Mouse (Mus musculus) heart, postnatal 10 days (tissue): Measurements from ENCODE around the gene Xpr1. TPM values are rescaled to one million over a fixed set of nuclear protein-coding genes. Genes with fewer than 3 reads are reported as not detected.

ENCODE experiments used
- DNase-seq, 2 experiments: peaks; one replicate each; pipeline ENCODE4 v3.0.0; 2021
- intact Hi-C: fragments of 180-260 bp; cut with DNase I; formaldehyde crosslinking; loops from one replicate; pipeline ENCODE4 v1.15.1; 2025
- total RNA-seq, 2 experiments: library from RNA; stranded (reverse); gene quantifications; 2 replicates each; pipeline ENCODE4 v1.2.3; 2021

Xpr1 gene
- total RNA-seq, result 10 to 100 TPM; 38.5 to 39.0 TPM

DNA sequence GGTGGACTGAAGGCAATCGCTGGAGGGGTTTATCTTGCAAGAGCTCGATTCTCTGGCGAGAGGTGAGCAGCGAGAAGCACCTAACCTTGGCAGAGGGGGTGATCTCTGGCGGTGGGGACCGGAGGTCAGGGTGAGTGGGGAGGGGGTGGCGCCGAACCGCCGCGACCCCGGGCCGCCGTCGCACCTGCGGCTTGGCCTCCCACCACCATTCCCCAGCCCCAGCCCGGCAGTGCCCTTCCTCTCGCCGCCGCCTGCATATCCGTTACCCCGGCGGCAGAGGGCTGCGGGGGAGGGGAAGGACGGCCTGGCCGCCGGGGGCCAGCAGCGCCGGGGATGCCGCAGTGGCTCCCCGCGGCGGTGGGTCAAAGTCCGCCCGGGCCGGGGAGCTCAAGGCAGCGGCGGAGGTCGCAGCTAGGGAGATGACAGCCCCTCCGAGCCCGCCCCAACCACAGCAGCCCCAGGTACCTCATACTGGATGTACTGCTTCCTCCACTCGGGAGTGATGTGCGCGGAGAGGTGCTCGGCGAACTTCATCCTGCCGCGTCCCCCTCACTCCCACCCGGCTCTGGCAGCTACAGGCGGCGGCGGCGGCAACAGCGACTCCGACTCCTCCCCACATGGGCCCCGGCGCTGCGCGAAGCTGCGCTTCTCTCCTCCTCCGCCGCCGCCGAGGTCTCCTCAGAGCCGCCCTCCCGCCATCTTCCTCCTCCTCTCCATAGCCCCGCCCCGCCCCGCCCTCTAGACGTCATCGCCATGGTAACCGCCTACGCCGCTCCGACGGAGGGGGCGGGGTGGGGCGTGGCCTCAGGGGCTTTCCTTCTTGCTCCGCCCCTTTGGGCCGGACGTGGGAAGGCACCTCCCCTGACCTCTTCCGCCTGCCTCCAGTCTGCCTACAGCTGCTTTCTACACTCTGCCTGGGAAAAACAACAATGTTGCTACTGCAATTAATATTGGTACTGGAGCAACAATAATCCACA lies at the start of gene Xpr1:
TSS of gene Xpr1 (minus strand) at position 715 of the 977 bp plus-strand sequence.
- intact Hi-C loops, result loop anchor here (5.0 kb wide), 3 partner anchors 75 to 125 kb away; no protein-coding TSS in a partner anchor
- peak; percentile 95 to 96 for DNase-seq

DNA sequence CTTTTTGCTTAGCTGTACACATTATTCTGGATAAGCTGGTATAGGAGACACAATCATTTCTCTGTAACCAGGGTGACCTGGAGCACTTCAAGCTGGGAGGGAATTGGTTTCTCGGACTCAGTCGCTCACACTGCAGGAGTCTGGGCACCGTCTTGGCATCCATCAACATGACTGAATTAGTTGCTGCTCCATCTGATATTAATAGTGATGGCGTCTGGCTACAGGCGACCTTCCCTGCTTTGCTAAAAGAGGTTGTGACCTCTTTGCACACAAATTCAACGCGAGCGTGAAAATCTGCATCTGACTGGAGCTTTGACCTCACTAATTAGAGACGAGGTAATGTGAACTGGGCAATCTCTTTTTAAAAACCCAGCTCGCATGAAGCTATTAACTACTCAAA lies 46.2 kb upstream of the Xpr1 start:
- intact Hi-C loops, result no loop called here
- DNase-seq, result no peak

DNA sequence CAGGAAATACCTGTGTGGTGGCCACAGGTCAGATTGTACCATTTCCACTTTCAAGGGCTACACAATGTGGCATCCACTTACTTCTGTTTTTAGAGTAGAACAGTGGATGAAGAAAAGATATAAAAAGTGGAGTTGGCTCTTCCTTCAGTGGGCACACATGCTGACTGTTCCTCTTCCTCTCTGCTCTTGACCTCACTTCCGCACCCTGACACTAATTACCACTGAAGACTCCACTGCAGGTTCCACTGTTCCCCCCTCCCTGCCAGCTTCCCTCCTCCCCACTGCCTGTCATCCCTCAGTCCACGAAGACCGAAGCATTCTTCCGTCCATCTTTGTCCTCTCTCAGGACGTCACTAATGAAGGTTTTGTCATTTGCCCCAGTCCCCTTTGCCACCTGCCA lies 45.4 kb upstream of the Xpr1 start:
- no peak for DNase-seq
- intact Hi-C loops, result no loop called here

GRCm38 (mm10) chr1:155457532-155457931 lies 40.3 kb upstream of the Xpr1 start:
- intact Hi-C loops, result no loop called here
- no peak for DNase-seq

DNA sequence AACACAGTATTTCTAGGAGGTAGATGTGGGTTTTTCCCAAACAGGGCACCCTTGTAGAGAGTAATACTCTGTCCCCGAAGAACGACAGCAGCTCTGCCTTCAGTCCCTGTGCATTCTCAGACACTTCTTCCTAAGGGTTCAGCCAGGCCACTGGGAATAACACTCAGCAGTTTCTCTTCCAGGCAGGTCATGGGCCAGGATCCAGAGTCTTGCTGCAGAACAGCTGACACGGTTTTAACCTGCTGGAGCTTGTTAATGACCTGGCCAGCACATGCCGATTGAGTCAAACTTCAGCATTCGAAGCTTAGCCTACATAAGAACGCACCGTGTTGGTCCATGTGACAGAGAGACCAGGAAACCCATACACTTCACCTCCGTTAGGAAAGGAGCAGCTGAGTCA lies 36.0 kb upstream of the Xpr1 start:
- peak; percentile 54 to 58 for DNase-seq
- intact Hi-C loops, result no loop called here

GRCm38 (mm10) chr1:155448932-155449331 lies 31.7 kb upstream of the Xpr1 start:
- intact Hi-C loops, result no loop called here
- DNase-seq, result peak in 1 of 2 experiments; percentile 3

DNA sequence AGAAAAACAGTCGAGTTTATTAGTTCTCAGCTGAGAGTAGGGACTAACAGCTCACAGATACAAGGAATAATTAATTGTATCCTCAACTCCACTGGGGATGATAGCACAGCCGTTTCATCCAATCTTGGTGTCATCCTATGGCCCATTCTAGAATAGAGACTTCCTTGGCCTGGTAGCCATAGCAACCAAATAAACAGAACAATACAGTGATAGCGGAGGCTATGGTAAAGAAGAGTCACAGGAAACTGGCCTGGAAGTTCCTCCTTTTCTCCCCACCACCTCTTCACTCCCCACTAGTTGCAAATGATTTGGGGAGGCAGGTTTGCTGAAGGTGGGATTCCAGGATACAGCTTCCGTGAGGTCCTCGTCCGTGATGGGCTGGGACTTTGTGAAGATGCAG lies 30.1 kb upstream of the Xpr1 start:
- intact Hi-C loops, result no loop called here
- no peak for DNase-seq

- DNase-seq, result no peak
- intact Hi-C loops, result no loop called here
Observed at GRCm38 (mm10) chr1:155443115-155443514, 25.9 kb upstream of the Xpr1 start.

DNA sequence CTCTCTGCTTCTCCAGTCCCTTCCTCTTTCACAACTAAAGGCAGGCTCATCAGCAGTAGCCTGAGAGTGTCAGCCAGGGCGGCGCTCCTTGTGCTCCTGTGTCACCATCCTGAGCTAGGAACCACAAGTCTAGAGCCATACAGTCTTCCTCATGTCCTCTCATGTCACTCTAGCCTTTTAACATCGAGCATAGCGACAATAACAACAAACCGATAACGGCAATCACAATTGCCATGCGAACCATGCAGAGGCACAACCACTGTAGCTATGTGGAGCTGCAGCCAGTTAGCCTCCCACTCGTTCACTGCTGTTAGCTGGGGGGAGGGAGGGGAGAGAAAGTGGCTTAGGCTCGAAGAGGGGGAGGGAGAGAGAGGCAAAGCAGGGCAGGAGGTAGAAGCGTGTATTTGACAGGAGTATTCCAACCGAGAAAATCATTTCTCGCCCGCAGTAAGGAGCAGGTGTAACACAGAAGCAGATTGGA lies 25.3 kb upstream of the Xpr1 start:
- intact Hi-C loops, result no loop called here

GRCm38 (mm10) chr1:155439551-155439950 lies 22.3 kb upstream of the Xpr1 start:
- intact Hi-C loops, result no loop called here

More for the DNA sequence above, 25.3 kb upstream of the Xpr1 start:
- DNase-seq, result peak in 1 of 2 experiments; percentile 13

DNA sequence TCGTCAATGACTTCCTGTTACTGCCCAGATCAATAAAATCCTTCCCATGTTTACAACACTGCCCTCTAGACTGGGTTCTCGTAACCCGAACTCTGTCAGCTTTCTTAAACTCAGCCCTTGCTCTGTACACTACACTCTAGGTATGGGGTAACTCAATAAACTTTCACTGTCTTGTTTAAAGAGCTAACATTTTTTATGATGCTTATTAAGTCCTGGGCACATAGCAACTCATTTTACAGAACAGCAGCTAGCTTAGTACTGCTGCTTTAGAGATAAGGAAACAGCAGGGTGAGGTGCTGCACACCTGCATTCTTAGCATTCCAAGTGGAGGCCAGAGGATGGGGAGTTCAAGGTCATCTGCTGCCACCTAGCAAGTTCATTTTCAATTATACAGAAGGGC lies 21.3 kb upstream of the Xpr1 start:
- intact Hi-C loops, result no loop called here
- no peak for DNase-seq

More at GRCm38 (mm10) chr1:155439551-155439950, 22.3 kb upstream of the Xpr1 start:
- no peak for DNase-seq

DNA sequence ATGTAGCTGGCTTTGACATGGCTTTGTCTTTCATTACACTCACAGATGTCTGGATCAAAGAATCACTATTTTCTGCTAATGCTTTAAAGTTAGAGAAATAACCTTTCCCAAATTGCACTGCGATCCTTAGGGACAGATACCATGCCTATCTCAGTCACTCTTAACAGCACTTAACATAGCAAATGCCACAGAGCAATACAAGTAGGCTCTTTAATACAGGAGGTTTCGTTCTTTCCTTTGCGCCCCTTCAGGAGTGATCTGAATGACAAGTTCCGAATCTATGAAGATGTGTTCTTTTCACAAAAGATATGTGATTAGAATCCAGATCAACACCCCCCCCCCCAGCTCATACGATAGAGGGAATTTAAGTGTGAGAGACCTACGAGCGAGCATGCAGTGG lies 12.1 kb upstream of the Xpr1 start:
- intact Hi-C loops, result no loop called here

DNA sequence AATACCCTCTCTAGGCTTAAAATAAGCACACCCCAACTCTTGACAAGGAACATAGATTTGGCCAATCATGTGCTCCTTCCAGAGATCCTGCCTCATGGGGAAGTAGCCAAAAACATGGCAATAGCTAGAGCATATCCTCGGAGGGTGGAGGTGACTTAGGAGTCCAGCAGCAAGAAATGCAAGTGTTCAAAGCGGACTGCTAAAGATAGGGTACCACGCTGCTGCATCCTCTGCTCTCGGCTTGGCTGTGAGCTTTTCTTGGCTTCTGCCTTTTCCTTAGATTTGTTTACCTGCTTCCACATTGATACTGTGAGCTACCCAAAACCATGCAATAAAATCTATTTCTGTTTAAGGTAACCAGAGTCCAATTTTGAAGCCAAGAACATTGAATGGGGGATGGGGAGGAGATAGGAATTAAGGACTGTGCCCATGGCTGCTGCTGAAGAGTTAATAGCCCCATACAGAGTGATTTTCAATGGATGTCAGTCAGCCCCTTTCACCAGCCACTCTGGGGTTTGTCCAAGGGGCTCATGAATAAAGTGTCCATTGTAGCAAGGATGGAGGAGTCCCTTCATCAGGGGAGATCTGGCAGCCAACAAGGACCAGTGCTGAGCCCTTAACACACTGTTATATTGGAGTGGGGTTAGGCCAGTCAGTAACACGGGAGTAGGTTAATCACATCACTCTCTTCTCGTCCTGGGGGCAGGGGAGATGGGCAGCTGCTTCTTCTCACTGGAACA lies 10.1 kb upstream of the Xpr1 start:
- no peak for DNase-seq
- intact Hi-C loops, result no loop called here

More for the DNA sequence above, 12.1 kb upstream of the Xpr1 start:
- no peak for DNase-seq

DNA sequence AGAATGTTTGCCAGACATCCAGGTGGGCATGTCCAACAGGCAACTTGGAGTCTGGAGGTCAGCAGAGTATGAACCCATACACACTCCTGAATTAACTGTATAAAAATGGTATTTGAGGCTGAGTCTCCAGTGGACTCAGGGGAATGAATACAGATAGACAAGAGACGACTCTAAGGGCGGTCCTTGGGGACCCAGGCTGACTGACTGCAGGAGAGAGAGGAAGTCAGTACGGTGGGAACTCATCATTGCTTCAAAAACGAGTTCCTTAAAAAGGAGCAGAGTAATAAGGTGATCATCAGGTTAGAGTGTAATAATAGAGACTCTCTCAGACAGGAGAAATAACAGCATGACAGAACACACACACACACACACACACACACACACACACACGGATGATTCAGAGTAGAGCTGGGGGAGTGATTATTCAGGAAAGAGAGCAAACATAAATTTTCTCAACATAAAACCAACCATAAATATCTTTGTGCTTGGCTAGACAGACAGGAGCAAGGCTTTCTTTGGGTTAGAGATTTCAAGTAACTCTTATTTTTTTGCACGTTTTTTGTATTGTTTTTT lies 8.6 kb upstream of the Xpr1 start:
- no peak for DNase-seq
- intact Hi-C loops, result no loop called here

DNA sequence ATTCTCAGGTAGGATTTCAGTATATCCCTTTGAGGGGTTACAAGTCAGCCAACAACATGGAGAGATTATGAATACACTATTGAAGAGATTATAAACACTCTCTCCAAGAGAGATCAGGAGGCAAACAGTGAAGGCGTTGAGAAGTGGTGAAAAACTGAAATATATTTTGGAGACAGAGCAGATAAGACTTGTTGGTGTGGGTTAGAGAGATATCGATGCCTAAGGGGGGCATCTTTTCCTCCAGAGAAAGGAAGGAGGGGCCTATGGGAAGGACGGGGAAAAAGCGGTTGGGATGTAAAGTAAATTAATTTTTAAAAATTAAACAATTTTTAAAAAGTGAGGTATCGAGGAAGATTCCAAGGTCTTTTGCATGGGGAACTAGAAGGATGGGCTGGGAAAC lies 8.1 kb upstream of the Xpr1 start:
- intact Hi-C loops, result no loop called here
- DNase-seq, result no peak

DNA sequence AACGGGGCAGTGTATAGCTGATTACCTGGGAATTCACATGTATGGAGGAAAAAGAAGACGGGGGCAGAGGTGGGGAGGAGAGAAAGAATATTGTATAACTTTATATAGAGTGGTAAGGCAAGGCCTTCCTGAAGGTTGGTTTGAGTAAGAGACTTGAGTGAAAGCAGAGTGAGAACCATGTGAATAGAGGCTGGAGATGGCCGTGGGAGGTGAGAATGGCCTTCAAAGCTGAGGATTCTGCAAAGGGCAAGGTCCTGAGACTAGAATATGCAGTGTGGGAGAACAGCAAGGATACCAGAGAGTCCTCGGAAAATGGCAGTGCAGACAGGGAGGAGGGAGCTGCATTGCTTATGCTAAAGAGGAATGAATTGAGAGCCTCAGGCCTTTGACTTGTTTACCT lies 6.6 kb upstream of the Xpr1 start:
- intact Hi-C loops, result no loop called here
- DNase-seq, result no peak

DNA sequence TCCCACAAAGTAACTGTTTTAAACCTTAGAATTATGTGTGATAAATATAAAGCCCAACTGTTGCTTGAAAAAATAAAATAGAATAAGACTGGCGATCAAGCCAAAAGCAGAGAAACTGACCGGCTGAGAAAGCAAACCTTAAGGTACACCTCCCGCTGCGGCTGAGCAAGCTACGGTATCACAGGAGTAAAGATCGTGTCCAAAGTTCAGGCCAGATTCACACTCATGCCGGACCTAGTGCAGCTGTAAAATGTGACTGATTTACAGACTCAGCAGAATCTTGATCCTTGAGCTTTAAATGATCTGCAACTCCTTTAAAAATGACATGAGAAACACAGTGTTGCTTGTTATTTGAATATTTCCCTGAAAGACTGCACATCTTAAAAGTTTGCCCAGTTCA lies 4.8 kb upstream of the Xpr1 start:
- DNase-seq, result no peak
- intact Hi-C loops, result no loop called here

GRCm38 (mm10) chr1:155416147-155416700 lies 991 bp downstream of the Xpr1 start:
- no peak for DNase-seq
- intact Hi-C loops, result loop anchor here (5.0 kb wide), 3 partner anchors 76 to 124 kb away; no protein-coding TSS in a partner anchor

GRCm38 (mm10) chr1:155415421-155415820 lies 1.8 kb downstream of the Xpr1 start:
- intact Hi-C loops, result loop anchor here (5.0 kb wide), 3 partner anchors 77 to 123 kb away; no protein-coding TSS in a partner anchor

DNA sequence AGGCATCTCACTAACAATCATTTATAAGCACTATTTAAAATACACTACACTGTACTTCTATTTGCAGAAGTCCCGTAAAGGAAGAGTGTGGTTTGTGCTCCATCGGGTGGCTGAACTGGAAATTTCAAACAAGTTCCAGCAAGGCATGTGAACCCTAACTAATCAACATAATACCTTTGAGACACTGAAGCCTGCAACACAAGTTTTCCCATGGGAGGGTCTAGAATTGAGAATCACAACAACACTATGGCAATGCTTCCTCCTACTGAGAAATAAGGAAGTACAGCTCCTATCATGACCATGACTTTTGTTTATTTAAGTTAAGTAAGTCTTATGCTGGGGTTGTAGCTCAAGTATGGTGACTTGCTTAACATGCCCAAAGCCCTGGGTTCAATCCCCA lies 4.5 kb downstream of the Xpr1 start:
- DNase-seq, result no peak
- intact Hi-C loops, result no loop called here

More at GRCm38 (mm10) chr1:155415421-155415820, 1.8 kb downstream of the Xpr1 start:
- no peak for DNase-seq

- intact Hi-C loops, result no loop called here
- DNase-seq, result no peak
Observed at GRCm38 (mm10) chr1:155408577-155408966, 8.6 kb downstream of the Xpr1 start.
